Mouse (Mus musculus): ENCODE results near the gene Anks1.

Gene Anks1

DNA sequence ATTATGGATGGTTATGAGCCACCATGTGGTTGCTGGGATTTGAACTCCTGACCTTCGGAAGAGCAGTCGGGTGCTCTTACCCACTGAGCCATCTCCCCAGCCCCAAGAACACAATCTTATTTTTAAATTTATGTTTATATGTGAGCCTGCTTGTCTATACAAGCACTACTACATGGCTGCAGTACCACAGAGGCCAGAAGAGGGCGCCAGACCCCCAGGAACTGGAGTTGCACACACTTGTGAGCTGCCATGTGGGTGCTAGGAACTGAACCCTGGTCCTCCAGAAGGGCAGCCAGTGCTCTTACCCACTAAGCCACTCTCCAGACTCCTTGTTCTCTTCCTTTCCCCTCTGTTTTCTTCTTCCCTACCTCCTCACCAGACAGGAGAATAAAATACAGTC is 184.7 kb downstream of the Anks1 start:
- no peak for DNase-seq (ENCODE audit: low read depth, low spot score)

DNA sequence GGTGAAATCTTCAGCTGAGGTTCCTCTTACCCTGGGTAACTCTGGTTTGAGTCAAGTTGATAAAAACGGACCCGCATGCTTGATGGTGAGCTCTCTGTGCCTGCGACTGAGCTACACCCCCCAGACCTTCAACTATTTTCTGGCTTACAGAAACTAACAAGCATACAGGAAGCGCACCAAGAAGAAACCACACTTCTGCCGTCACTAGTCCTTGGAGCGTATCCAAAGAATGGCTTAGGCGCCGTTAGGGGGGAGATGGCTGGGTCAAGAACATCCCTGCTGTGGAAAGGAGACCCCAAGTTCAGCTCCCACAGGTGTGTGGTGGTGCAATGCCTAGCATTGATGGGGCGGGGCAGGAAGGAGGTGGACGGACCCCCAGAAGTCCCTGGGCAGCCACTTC is 187.3 kb downstream of the Anks1 start:
- no peak for DNase-seq (ENCODE audit: low read depth, low spot score)

DNA sequence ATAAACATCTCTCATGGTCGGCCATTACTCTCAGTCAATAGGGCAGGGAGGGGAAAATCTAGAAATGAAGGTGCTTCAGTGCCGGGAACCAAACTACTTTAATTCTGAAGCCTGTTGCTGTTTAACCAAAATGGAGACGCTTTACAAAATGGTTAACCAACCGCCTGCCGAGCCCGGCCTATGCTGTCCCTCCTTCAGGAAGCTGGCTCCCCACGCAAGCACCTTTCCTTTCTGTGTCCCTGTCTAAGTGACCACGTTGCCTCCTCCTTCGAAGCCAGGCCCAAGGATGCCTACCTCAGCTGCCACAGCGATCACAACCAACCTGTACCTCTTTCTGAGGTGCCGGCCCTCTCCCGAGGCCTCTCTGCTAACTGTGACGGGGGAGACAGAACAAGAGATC is 188.2 kb downstream of the Anks1 start:
- no peak for DNase-seq (ENCODE audit: low read depth, low spot score)

- DNase-seq (ENCODE audit: low read depth, low spot score): no peak
Measured at GRCm38 (mm10) chr17:28099086-28099485, 190.0 kb downstream of the Anks1 start.

DNA sequence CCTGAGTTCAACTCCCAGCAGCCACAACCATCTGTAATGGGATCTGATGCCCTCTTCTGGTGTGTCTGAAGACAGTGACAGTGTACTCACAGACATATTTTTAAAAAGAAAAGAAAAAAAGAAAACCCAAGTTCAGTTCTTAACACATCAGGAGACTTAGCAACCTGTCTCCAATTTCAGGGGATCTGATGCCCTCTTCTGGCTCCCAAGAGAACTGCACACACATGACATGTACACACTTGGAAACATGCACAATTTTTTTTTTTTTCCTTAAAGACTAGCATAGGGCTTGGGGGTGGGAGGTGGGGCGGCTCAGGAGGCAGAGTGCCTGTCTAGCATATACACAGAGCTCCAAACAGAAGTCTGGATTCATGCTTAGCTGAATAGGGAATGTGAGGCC is 191.6 kb downstream of the Anks1 start:
- DNase-seq (ENCODE audit: low read depth, low spot score): no peak

DNA sequence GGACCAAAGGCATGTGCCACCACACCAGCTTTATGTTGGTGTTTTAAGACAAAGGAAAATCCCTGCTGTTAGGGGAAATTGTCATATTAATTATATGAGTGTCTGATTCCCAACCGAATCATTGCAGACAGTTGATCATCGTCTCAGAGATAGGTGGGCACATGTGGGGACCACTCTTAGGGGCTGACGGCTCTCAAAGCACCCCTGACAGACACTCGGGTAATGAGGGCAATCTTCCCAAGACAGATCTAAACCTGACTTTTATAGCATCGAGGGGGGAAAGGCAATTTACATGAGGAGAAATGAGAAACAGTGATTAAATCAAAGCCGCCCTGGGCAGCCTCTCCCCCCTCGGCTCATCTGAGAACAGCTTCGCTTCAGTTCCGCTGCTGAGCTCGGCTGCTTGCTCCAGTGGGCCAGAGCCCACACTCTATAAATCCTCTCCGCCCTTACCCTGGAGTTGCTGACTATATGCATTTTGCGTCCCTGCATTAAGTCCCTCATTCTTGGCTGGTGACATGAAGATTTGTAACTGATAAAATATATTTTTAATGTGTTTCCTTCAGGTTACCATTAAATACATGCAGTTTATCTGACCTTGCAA is 192.3 kb downstream of the Anks1 start:
- no peak for DNase-seq (ENCODE audit: low read depth, low spot score)

DNA sequence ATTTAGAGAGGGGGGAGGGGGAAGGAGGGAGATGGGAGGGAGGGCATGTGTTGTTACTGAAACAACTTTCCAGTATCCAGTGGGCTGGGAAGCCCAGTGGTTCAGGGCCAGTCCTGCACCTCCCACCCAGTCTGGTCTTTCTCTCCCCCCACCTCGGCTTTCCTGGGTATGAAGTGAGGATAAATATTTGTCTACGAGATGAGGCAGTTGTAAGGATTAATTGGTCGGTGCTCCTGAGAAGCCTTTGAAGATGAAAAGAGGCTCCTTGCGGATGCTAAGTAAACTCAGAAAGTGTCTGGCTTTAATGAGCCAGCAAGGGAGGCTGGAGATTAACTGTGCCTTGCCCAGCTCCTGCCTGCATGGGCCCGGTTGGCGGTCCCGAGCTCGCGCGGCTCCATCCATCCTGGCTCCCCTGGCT is 192.8 kb downstream of the Anks1 start:
- no peak for DNase-seq (ENCODE audit: low read depth, low spot score)

- no peak for DNase-seq (ENCODE audit: low read depth, low spot score)
Measured at GRCm38 (mm10) chr17:28104416-28104815, 195.3 kb downstream of the Anks1 start.

- no peak for DNase-seq (ENCODE audit: low read depth, low spot score)
Measured at GRCm38 (mm10) chr17:28106352-28106751, 197.2 kb downstream of the Anks1 start.

DNA sequence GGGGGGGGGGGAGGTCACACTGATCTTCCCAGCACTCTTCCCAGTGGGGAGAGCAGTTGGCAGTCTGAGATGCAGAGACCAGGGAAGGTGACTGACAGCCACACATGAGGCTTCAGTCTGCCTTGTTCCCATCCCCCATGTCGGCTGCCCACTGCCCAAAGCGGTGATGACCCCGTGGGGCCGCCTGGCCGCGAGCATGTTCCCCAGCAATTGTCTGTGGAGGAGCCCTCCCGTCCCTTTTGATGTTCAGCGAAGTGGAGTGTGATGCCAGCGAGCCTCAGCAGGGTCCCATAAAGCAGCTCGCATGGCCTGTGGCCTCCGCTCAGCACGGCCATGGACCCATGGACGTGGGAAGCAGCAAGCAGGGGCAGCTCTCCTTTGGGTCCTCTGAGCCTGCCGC is 198.2 kb downstream of the Anks1 start:
- peak; percentile 50 for DNase-seq (ENCODE audit: low read depth, low spot score)

DNA sequence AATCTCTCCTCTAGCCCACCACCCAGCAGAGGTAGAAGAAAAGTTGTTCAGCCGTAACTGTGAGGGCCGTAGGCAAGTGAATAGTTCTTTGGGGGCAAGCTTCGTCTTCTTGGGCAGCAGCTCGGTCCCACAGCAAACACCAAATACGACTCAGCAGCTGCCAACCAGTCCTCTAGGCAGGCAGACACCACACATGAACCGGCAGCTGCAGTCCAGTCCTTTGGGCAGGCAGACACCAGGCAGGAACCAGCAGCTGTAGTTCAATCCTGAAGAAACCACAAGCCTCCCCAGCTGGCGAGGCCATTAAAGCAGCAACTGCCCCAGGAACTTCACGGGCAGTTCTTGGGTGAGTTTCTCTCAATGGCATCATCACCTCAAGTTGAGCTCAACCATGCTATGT is 203.2 kb downstream of the Anks1 start:
- DNase-seq (ENCODE audit: low read depth, low spot score): no peak

Measured in mesoderm, embryonic 11.5 days (tissue).